Mouse (Mus musculus) kidney, postnatal 0 days (tissue): ENCODE results near the gene Cyct. TPM values are rescaled to one million over a fixed set of nuclear protein-coding genes. Genes with fewer than 3 reads are reported as not detected.

Source experiments
- ATAC-seq: fragments of 200-750 bp; cut with Nextera tagmentation; replicated peaks from 2 replicates; pipeline ENCODE4 v1.8.0; 2017; ENCODE audit warnings: low read depth, moderate number of reproducible peaks, moderate TSS enrichment, moderate library complexity; ENCODE audit not compliant: low FRiP score
- DNase-seq: peaks from one replicate; pipeline ENCODE4 v3.0.0-alpha.2; 2016; ENCODE audit warnings: low spot score
- H3K27ac ChIP-seq: fragments of 300-500 bp; sonication (generic); 2 replicates; pipeline ENCODE4 v1.5.1; 2014; ENCODE audit warnings: mild to moderate bottlenecking
- H3K27me3 ChIP-seq: fragments of 300-500 bp; sonication (generic); 2 replicates; pipeline ENCODE4 v1.6.1; 2014; ENCODE audit warnings: low read length, mixed read lengths; ENCODE audit not compliant: insufficient read depth
- H3K36me3 ChIP-seq: fragments of 300-500 bp; sonication (generic); 2 replicates; pipeline ENCODE4 v1.6.1; 2014; ENCODE audit warnings: low read length, mixed read lengths; ENCODE audit not compliant: insufficient read depth
- H3K4me1 ChIP-seq: fragments of 300-500 bp; sonication (generic); replicated peaks from 2 replicates; pipeline ENCODE4 v1.6.1; 2014; ENCODE audit warnings: antibody characterized with exemption, low read length, mixed read lengths; ENCODE audit not compliant: insufficient read depth
- H3K4me2 ChIP-seq: fragments of 300-500 bp; sonication (generic); 2 replicates; pipeline ENCODE4 v1.6.1; 2014; ENCODE audit warnings: mild to moderate bottlenecking, low read length, moderate library complexity, mixed read lengths
- H3K4me3 ChIP-seq: fragments of 300-500 bp; sonication (generic); replicated peaks from 2 replicates; pipeline ENCODE4 v1.5.1; 2014; ENCODE audit warnings: low read depth, low read length
- H3K9ac ChIP-seq: fragments of 300-500 bp; sonication (generic); 2 replicates; pipeline ENCODE4 v1.6.1; 2014; ENCODE audit warnings: low read depth, low read length
- H3K9me3 ChIP-seq: fragments of 300-500 bp; sonication (generic); replicated peaks from 2 replicates; pipeline ENCODE4 v1.6.1; 2016; ENCODE audit warnings: low read length, inconsistent platforms, mixed read lengths
- CTCF ChIP-seq: IDR thresholded peaks from 2 replicates; pipeline ENCODE4 v1.5.1; 2016; ENCODE audit warnings: antibody characterized with exemption, low read depth, mild to moderate bottlenecking, moderate library complexity
- WGBS: fragments of 180-500 bp; shearing (Covaris S2); extraction: QIAGEN DNeasy Blood & Tissue Kit; methylation state at CpG from one replicate; pipeline ENCODE4 v1.1.7; 2014; 5-methylcytosine and 5-hydroxymethylcytosine counted together
- polyA plus RNA-seq: library from polyadenylated mRNA; unstranded; fragments of >200 nt; fragmentation: Nextera tagmentation; extraction: Ambion mirVana; gene quantifications from 2 replicates; pipeline ENCODE4 v1.2.1, GENCODE M21; 2015

Gene Cyct
- polyA plus RNA-seq, 1 experiment from 2014 or later, result 0.18 TPM

- H3K9me3 ChIP-seq, result no peaks in the 10 kb centered on the region
- H3K9ac ChIP-seq, result no peak overlapping the region
- ATAC-seq (no peak), DNase-seq (no peak)
- H3K36me3 ChIP-seq, result no peaks in the 10 kb centered on the region
- no peak overlapping the region for H3K27ac ChIP-seq
- 80% methylated on average over 9 of the region's 9 CpGs for WGBS
- no peak for TF ChIP-seq CTCF
- no peak overlapping the region for H3K4me2 ChIP-seq
- H3K4me3 ChIP-seq, result no peak overlapping the region
- H3K4me1 ChIP-seq, result peaks cover 7% of the 10 kb centered on the region
- peaks cover 5% of the 10 kb centered on the region; the same call in 1 of the 2 replicates for H3K27me3 ChIP-seq
Observed at GRCm38 (mm10) chr2:76342146-76342545, 18.1 kb downstream of the Cyct start.

GRCm38 (mm10) chr2:76338215-76339156 is 21.8 kb downstream of the Cyct start, which contains the start of gene Pde11a:
TSS of gene Pde11a (minus strand) at chr2:76338774.
- WGBS, result 18% methylated on average over 40 of the region's 41 CpGs
- DNase-seq, result peak; percentile 69

GRCm38 (mm10) chr2:76334596-76334995 is 25.7 kb downstream of the Cyct start:
- H3K4me1 ChIP-seq, result peaks cover 7% of the 10 kb centered on the region
- WGBS, result 84% methylated on average over 5 of the region's 5 CpGs
- H3K4me2 ChIP-seq, result no peak overlapping the region
- no peak overlapping the region for H3K27ac ChIP-seq
- H3K4me3 ChIP-seq, result no peak overlapping the region
- no peak overlapping the region for H3K9ac ChIP-seq
- peaks cover 5% of the 10 kb centered on the region; the same call in 1 of the 2 replicates for H3K27me3 ChIP-seq
- DNase-seq (no peak), ATAC-seq (no peak)
- no peaks in the 10 kb centered on the region for H3K9me3 ChIP-seq
- no peaks in the 10 kb centered on the region for H3K36me3 ChIP-seq
- TF ChIP-seq CTCF, result peak; percentile 43; the same call in 1 of the 2 replicates

More at GRCm38 (mm10) chr2:76338215-76339156, 21.8 kb downstream of the Cyct start, which contains the start of gene Pde11a:
- TF ChIP-seq CTCF, result no peak
- H3K36me3 ChIP-seq, result no peaks in the 10 kb centered on the region
- H3K27me3 ChIP-seq, result peaks cover 5% of the 10 kb centered on the region; the same call in 1 of the 2 replicates
- H3K9me3 ChIP-seq, result no peaks in the 10 kb centered on the region
- H3K4me3 ChIP-seq, result peak within 1 kb of the TSS; percentile 42
- H3K27ac ChIP-seq, result no peak within 1 kb of the TSS
- H3K9ac ChIP-seq, result peak within 1 kb of the TSS; percentile 42; the same call in 1 of the 2 replicates
- H3K4me2 ChIP-seq, result peak within 1 kb of the TSS; percentile 92
- ATAC-seq, result peak; percentile 97
- H3K4me1 ChIP-seq, result peaks cover 7% of the 10 kb centered on the region

- H3K4me2 ChIP-seq, result no peak overlapping the region
- H3K9me3 ChIP-seq, result no peaks in the 10 kb centered on the region
- DNase-seq (no peak), ATAC-seq (no peak)
- no peaks in the 10 kb centered on the region for H3K27me3 ChIP-seq
- H3K27ac ChIP-seq, result no peak overlapping the region
- 67% methylated on average over 11 of the region's 11 CpGs for WGBS
- no peaks in the 10 kb centered on the region for H3K36me3 ChIP-seq
- H3K4me1 ChIP-seq, result no peaks in the 10 kb centered on the region
- H3K4me3 ChIP-seq, result no peak overlapping the region
- H3K9ac ChIP-seq, result no peak overlapping the region
- no peak for TF ChIP-seq CTCF
Observed at GRCm38 (mm10) chr2:76332161-76332805, 28.0 kb downstream of the Cyct start.

- Histone ChIP-seq H3K9ac (no peak overlapping the region), H3K36me3 (no peaks in the 10 kb centered on the region), H3K9me3 (no peaks in the 10 kb centered on the region), H3K27me3 (no peaks in the 10 kb centered on the region), H3K4me3 (no peak overlapping the region), H3K4me1 (no peaks in the 10 kb centered on the region), H3K27ac (no peak overlapping the region), H3K4me2 (no peak overlapping the region)
- WGBS, result 89% methylated on average over 5 of the region's 5 CpGs
- DNase-seq, result no peak
- TF ChIP-seq CTCF, result no peak
- ATAC-seq, result no peak
Observed at GRCm38 (mm10) chr2:76330081-76330480, 30.2 kb downstream of the Cyct start.

GRCm38 (mm10) chr2:76326161-76326560 is 34.1 kb downstream of the Cyct start:
- DNase-seq (no peak), ATAC-seq (no peak)
- no peaks in the 10 kb centered on the region for H3K36me3 ChIP-seq
- TF ChIP-seq CTCF, result no peak
- 83% methylated on average over 3 of the region's 3 CpGs for WGBS
- no peak overlapping the region for H3K9ac ChIP-seq
- no peaks in the 10 kb centered on the region for H3K27me3 ChIP-seq
- no peaks in the 10 kb centered on the region for H3K4me1 ChIP-seq
- H3K4me3 ChIP-seq, result no peak overlapping the region
- no peaks in the 10 kb centered on the region for H3K9me3 ChIP-seq
- no peak overlapping the region for H3K4me2 ChIP-seq
- H3K27ac ChIP-seq, result no peak overlapping the region
